Comparison of ENCODE assay signal across 8 mouse cellular contexts in genomic region chr9:54501453-54502110, GRCm38 (mm10). TPM values are rescaled to one million over a fixed set of nuclear protein-coding genes. Genes with fewer than 3 reads are reported as not detected.
DNase-seq lines count a peak whose midpoint lies in the region; ATAC-seq lines count a peak whose summit lies in the region.

Gene Dmxl2, minus strand, starts transcription at chr9:54501626.

- ATAC-seq in heart, embryonic 14.5 days (ENCODE audit: insufficient number of reproducible peaks, insufficient read depth, low FRiP score, low read depth): peak; percentile 90
- peak; percentile 86 for ATAC-seq in liver, embryonic 13.5 days (ENCODE audit: low read depth)
- peak; percentile 92 for ATAC-seq in stomach, embryonic 16.5 days (ENCODE audit: insufficient read depth, low FRiP score)

- WGBS in heart, embryonic 14.5 days: under 1% methylated on average over 99 of the region's 99 CpGs
- WGBS in liver, embryonic 13.5 days (ENCODE audit: insufficient replicate concordance): under 1% methylated on average over 89 of the region's 99 CpGs
- WGBS in stomach, embryonic 16.5 days: under 1% methylated on average over 87 of the region's 99 CpGs

- DNase-seq in B cell, adult 2 months: peak; percentile 27 to 48
- DNase-seq in brain, adult 2 months (ENCODE audit: low read depth, low spot score): peak; percentile 97
- DNase-seq in fibroblast of lung, adult 2 months (ENCODE audit: low read depth): peak; percentile 23
- DNase-seq in kidney, postnatal 14 days: peak; percentile 97
- peak; percentile 59 for DNase-seq in liver, embryonic 13.5 days
- DNase-seq in natural killer cell, adult 2 months (ENCODE audit: low spot score in 2 of 2): peak; percentile 51 to 56

- H3K4me2 ChIP-seq in heart, embryonic 14.5 days (ENCODE audit: low read length): peak within 1 kb of the TSS; percentile 94
- peak within 1 kb of the TSS; percentile 84 for H3K4me2 ChIP-seq in liver, embryonic 13.5 days
- peak within 1 kb of the TSS; percentile 99 for H3K4me2 ChIP-seq in stomach, embryonic 16.5 days (ENCODE audit: low read depth, low read length)

- peaks cover 0 to 2% of the 10 kb centered on the region in 2 experiments; a peak in 2 of 4 replicates for H3K4me1 ChIP-seq in heart, embryonic 14.5 days (ENCODE audit: control insufficient read depth in 2 of 2, insufficient read depth in 2 of 2, low read length in 2 of 2)
- 0 out of 2 replicates have a peak, but pooled peaks cover 4% of the 10 kb centered on the region for H3K4me1 ChIP-seq in liver, embryonic 13.5 days (replicated peaks)
- 0 out of 2 replicates have a peak, but pooled peaks cover 3% of the 10 kb centered on the region for H3K4me1 ChIP-seq in stomach, embryonic 16.5 days (ENCODE audit: control insufficient read depth, insufficient read depth, low read length)

- no peaks in the 10 kb centered on the region for H3K36me3 ChIP-seq in heart, embryonic 14.5 days (ENCODE audit: control insufficient read depth, insufficient read depth, low read length)
- H3K36me3 ChIP-seq in liver, embryonic 13.5 days: no peaks in the 10 kb centered on the region
- H3K36me3 ChIP-seq in stomach, embryonic 16.5 days (ENCODE audit: control insufficient read depth, insufficient read depth, low read length): no peaks in the 10 kb centered on the region

- H3K27me3 ChIP-seq in heart, embryonic 14.5 days (ENCODE audit: control insufficient read depth, insufficient read depth, low read length): peaks cover 6% of the 10 kb centered on the region
- peaks cover 51% of the 10 kb centered on the region for H3K27me3 ChIP-seq in liver, embryonic 13.5 days
- H3K27me3 ChIP-seq in stomach, embryonic 16.5 days (ENCODE audit: control insufficient read depth, insufficient read depth, low read length): 0 out of 2 replicates have a peak, but pooled peaks cover 3% of the 10 kb centered on the region

- no peaks in the 10 kb centered on the region for H3K9me3 ChIP-seq in heart, embryonic 14.5 days (ENCODE audit: control insufficient read depth, low read length)
- H3K9me3 ChIP-seq in liver, embryonic 13.5 days (replicated peaks): no peaks in the 10 kb centered on the region
- H3K9me3 ChIP-seq in stomach, embryonic 16.5 days (replicated peaks; ENCODE audit: control insufficient read depth, low read length): no peaks in the 10 kb centered on the region

- H3K9ac ChIP-seq in heart, embryonic 14.5 days (ENCODE audit: low read length): peak within 1 kb of the TSS; percentile 83
- H3K9ac ChIP-seq in liver, embryonic 13.5 days: peak within 1 kb of the TSS; percentile 64
- H3K9ac ChIP-seq in stomach, embryonic 16.5 days (ENCODE audit: low read length): peak within 1 kb of the TSS; percentile 81

- peak within 1 kb of the TSS; percentile 62 to 63 for H3K4me3 ChIP-seq in heart, embryonic 14.5 days (ENCODE audit: control insufficient read depth in 1 of 2, insufficient read depth in 1 of 2, low read depth in 1 of 2, low read length in 2 of 2)
- peak within 1 kb of the TSS; percentile 68 for H3K4me3 ChIP-seq in liver, embryonic 13.5 days (replicated peaks)
- H3K4me3 ChIP-seq in stomach, embryonic 16.5 days (replicated peaks; ENCODE audit: low read length): peak within 1 kb of the TSS; percentile 73

- peak within 1 kb of the TSS; percentile 20 to 74 for H3K27ac ChIP-seq in heart, embryonic 14.5 days (replicated peaks in 1 of 2; ENCODE audit: control insufficient read depth in 1 of 2, insufficient read depth in 1 of 2, low read depth in 2 of 2, low read length in 2 of 2)
- no peak within 1 kb of the TSS for H3K27ac ChIP-seq in liver, embryonic 13.5 days
- H3K27ac ChIP-seq in stomach, embryonic 16.5 days (ENCODE audit: low read length): no peak within 1 kb of the TSS; the same call in 1 of the 2 replicates

RNA-seq across cellular contexts. Expression of gene Dmxl2, which starts in this region (rescaled TPM):
- polyA plus RNA-seq in heart, embryonic 14.5 days (2014; fragmentation: Nextera tagmentation; extraction: Ambion mirVana): 8.5 and 11.4 TPM in 2 replicates
- polyA plus RNA-seq in liver, embryonic 13.5 days (2015; fragmentation: Nextera tagmentation; extraction: Ambion mirVana): 0.92 and 0.97 TPM in 2 replicates
- 3.6 and 4.0 TPM in 2 replicates for polyA plus RNA-seq in stomach, embryonic 16.5 days (2015; fragmentation: Nextera tagmentation; extraction: Ambion mirVana)

Comparison
In these comparisons a context has a peak if more than half of its experiments do, and no peak if none do; other contexts are left out.
1. Peak in DNase-seq, ATAC-seq, H3K4me3 ChIP-seq, H3K9ac ChIP-seq and H3K4me2 ChIP-seq in liver, embryonic 13.5 days; RNA of the gene not detected or under 1 TPM.
2. DNase-seq: peak in every context shown above with its lines; median percentile 97 in brain, adult 2 months; 97 in kidney, postnatal 14 days; 59 in liver, embryonic 13.5 days; 54 in natural killer cell, adult 2 months; 38 in B cell, adult 2 months; 23 in fibroblast of lung, adult 2 months.
3. H3K27ac ChIP-seq: peak in heart, embryonic 14.5 days (2 of 2); none in liver, embryonic 13.5 days (single experiment) and stomach, embryonic 16.5 days (single experiment).
4. Peak in every context shown above with its lines, with median percentiles within 50 percentile points of each other: ATAC-seq, H3K4me2 ChIP-seq, H3K4me3 ChIP-seq and H3K9ac ChIP-seq.